Mouse (Mus musculus) small intestine, adult 2 months (tissue): Measurements from ENCODE around the gene Urb2.

Experiments used
- CTCF ChIP-seq: fragments of 200-500 bp; IDR thresholded peaks from 2 replicates; pipeline ENCODE4 v1.5.1; 2012; ENCODE audit warnings: low read depth, mild to moderate bottlenecking, control low read depth, inconsistent platforms, low read length, moderate library complexity, mixed read lengths; ENCODE audit not compliant: insufficient replicate concordance, insufficient read length; ENCODE audit errors: extremely low read depth
- POLR2A ChIP-seq: fragments of 200-500 bp; IDR thresholded peaks from 2 replicates; pipeline ENCODE4 v1.6.1; 2012; ENCODE audit warnings: low read depth, mild to moderate bottlenecking, control low read depth, inconsistent platforms, low read length, moderate library complexity

GRCm38 (mm10) chr8:124082616-124083015 lies 61.3 kb downstream of the Urb2 start:
- TF ChIP-seq POLR2A (no peak), CTCF (no peak)
